Mouse (Mus musculus) mouse embryonic stem cell (cell line): ENCODE data around the gene Xkr8.
"Not testable (repeated sequence)": the region's sequence is repeated elsewhere in the genome, so short reads cannot be mapped to it uniquely, and the experiment has no call there.

Source experiments
- in situ Hi-C, 2 experiments: fragments of 300-500 bp; cut with MboI; formaldehyde crosslinking; loops; 1 replicate in 1 of 2; 3 replicates in 1 of 2; pipeline ENCODE4 v1.14.3; 2019 to 2020; ENCODE audit warnings: low sequenced_read_pairs in 2 of 2, low pct_unique_long_range_greater_than_20kb in 1 of 2, mixed read lengths in 1 of 2; ENCODE audit not compliant: unreplicated experiment in 1 of 2

Gene Xkr8

GRCm38 (mm10) chr4:132743992-132744911 is 11.9 kb upstream of the Xkr8 start:
- in situ Hi-C loops: no loop called here

GRCm38 (mm10) chr4:132741491-132741890 is 9.1 kb upstream of the Xkr8 start:
- in situ Hi-C loops: no loop called here

DNA sequence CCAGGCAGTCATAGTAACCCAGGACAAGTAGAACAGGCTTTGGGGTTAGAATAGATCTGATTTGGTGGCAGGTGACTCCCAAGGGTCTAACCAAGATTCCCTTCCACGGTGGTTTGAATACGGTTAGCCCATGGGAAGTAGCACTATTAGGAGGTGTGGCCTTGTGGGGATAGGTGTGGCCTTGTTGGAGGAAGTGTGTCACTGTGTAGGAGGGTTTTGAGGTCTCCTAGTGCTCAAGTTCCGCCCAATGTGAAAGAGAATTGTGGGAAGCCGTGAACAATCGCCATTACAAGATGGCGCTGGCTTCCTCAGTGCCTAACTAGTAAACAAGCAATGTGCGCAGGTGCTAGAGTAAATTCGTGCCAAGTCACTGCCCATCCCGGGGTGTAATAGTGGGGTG is 4.8 kb upstream of the Xkr8 start:
- in situ Hi-C loops: not testable (repeated sequence)

GRCm38 (mm10) chr4:132735894-132736293 is 3.5 kb upstream of the Xkr8 start:
- in situ Hi-C loops: no loop called here

- in situ Hi-C loops: no loop called here
These were observed 3.0 kb upstream of the Xkr8 start for GRCm38 (mm10) chr4:132735389-132735788.

GRCm38 (mm10) chr4:132734766-132735165 is 2.4 kb upstream of the Xkr8 start:
- in situ Hi-C loops: no loop called here

DNA sequence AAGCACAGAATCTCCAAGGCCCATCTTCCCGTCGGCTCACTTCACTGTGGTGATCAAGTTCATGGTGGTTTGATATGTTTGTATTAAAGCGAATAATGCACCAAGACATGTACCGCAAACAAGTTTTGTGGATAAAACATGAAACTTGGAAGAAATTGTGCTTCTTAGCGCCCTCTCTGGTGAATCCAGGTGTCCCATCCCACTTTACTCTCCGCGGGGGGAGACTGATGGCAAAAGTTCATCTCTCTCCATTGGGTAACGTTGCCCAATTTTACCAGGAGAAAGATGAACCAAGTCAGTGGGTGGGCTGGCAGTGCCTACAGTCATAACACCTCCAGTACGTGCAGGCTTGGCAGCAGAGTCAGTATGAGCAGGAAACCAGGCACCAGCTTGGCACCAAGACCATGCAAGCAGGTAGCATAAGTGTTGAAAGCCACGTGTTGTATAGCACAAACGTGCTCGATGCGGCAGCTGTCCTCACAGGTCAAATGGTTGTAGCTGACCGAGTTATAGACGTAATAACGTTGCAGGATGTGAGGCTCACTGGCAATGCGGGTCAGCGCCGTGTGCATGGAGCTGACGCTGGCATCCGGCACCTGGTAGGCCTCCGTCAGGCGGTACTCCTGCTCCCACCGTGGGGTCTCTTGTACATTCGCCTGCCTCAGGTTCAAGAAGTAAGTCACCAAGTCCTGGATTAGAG is 875 bp upstream of the Xkr8 start:
- in situ Hi-C loops: no loop called here

GRCm38 (mm10) chr4:132731616-132732015 is 730 bp downstream of the Xkr8 start:
- in situ Hi-C loops: no loop called here

- in situ Hi-C loops: no loop called here
These were observed 4.1 kb downstream of the Xkr8 start for GRCm38 (mm10) chr4:132728233-132728632.

DNA sequence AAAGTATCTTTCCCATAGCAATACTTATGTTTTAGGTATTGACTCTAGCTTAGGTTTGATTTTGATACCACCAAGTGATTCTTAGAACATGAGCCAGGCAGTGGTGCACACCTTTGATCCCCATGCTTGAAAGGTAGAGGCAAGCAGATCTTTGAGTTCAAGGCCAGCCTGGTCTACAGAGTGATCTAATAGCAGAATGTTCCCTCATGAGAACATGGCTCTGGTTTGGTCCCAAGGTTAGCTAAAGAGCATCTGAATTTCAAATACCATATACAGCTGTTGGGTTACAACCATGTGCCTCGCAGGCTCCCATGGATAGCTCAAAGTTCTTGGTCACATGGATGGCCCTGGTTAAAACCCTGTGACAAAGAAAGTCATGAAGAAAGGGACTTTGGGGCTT is 14.1 kb downstream of the Xkr8 start:
- in situ Hi-C loops: no loop called here

DNA sequence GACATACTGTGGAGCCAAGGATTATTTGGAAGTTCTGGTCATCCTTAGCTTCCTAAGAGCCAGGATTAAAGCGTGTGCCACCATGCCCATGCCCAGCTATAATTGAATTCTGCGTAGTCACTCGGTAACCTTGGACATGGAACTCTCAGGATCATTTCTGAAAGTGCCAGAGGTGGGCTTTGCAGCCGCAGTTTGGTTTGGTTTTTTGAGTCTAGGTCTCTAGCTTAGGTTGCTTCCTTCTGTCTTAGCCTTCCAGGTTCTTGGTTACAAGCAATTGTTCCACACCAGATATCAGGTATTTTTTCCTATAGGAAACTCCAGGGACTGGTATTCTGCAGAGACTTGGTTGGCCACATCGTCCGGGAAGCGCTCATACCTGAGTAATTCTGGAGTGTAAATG is 19.2 kb downstream of the Xkr8 start:
- in situ Hi-C loops: no loop called here

DNA sequence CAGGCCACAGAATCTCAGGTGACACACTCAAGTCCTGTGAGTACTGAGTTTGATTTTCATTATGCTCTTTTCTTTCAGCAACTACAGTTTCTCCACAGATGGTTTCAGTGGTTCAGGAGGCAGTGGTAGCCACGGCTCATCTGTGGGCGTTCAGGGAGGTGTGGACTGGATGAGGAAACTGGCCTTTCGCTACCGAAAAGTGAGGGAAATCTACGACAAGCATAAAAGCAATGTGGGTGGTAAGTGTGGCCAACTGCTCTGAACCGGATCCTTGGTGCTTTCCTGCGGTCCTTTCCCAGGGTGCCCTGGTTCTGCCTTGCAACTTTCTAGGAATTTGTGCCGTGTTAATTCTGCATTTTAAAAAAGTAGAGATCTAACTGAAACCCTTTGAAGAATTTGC is 25.5 kb downstream of the Xkr8 start:
- in situ Hi-C loops: no loop called here

DNA sequence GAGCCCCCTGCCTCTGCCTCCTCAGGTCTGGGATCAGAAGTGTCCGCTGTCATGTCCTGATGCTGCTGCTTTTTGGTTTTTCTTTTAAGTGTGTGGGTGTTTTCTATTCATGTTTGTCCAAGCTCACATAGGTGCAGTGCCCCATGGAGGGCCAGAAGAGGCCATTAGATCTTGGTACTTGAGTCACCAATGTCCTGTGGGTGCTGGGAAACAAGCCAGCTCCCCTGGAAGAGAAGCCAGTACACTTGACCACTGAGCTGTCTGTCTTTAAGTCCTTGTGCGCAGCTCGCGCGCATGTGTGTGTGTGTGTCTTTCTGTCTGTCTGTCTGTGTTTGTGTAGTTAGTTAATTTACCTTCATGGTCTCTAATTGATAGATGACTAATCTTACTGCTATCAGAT is 30.3 kb downstream of the Xkr8 start:
- in situ Hi-C loops: no loop called here

DNA sequence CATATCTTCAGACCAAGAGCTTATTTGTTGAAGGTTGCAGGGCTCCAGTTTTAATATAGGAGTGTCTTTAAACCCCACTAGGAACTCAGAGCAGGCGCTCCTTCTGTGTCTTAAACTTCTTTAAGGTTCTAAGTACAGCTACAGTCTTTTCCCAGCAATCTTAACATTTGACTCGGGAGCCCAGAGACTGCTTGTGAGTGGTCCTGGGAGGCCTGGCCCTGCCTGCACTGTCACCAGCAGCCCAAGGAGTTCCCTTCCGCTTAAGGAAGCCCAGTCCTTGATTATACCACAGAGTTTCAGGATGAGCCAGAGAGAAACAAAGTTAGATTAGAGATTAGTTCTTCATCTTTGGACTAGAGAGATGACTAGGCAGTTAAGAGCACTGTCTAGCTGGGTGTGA is 39.0 kb downstream of the Xkr8 start:
- in situ Hi-C loops: no loop called here

- in situ Hi-C loops: no loop called here
These were observed 42.7 kb downstream of the Xkr8 start for GRCm38 (mm10) chr4:132689634-132690033.

DNA sequence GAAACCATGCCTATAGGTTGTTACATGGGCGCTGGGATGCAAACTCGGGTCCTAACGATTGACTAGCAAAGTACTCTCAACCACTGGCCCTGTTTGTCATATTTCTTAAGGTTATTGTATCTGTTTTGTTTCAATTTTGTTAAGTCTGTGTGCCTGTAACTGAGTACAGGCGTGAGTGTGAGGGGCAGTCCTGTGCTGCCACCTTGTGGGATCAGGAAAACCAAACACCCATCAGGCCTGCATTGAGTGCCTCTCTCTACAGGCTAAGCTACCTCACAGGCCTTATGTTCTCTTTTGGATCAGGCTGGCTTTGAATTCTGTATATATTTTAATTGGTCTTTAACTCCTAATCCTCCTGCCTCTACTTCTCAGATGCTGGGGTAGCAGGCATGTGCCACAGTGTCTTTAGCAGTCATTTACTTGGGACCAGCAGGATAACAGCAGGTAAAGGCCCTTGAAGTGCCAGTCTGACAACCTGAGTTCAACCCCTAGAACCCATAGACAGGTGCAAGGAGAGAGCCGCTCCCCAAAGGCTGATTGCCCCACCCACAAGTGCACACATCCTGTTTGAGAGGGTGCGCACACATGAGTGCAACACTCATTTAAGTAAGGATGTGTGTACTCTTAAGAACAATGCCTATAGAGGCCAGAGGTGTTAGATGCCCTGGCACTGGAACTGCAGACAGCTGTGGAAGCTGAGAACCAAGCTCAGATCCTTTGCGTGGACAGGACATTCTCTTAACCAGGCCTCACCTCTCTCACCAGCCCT is 55.4 kb downstream of the Xkr8 start:
- in situ Hi-C loops: no loop called here
